Mouse (Mus musculus) liver, adult 2 months (tissue): Measurements from ENCODE around the gene Zfp941. TPM values are rescaled to one million over a fixed set of nuclear protein-coding genes. Genes with fewer than 3 reads are reported as not detected.
A peak's percentile ranks its signal among the peaks of the same experiment; 100 is the strongest.

Source experiments
- DNase-seq: peaks from one replicate; pipeline ENCODE4 v3.0.0-alpha.2; 2011; ENCODE audit warnings: low read depth, low spot score; ENCODE audit errors: extremely low read depth
- H3K27ac ChIP-seq: fragments of 200-500 bp; replicated peaks from 2 replicates; pipeline ENCODE4 v1.5.1; 2012; ENCODE audit warnings: low read depth, mild to moderate bottlenecking, control low read depth, inconsistent platforms, low read length; ENCODE audit not compliant: insufficient read depth
- H3K27me3 ChIP-seq: fragments of 200-500 bp; 2 replicates; pipeline ENCODE4 v1.6.1; 2012; ENCODE audit warnings: mild to moderate bottlenecking, moderate library complexity, low read length, inconsistent platforms; ENCODE audit not compliant: control insufficient read depth, insufficient read depth
- H3K36me3 ChIP-seq: fragments of 200-500 bp; 2 replicates; pipeline ENCODE4 v1.6.1; 2012; ENCODE audit warnings: low read length, inconsistent platforms; ENCODE audit not compliant: control insufficient read depth, insufficient read depth
- H3K4me1 ChIP-seq: fragments of 200-500 bp; 2 replicates; pipeline ENCODE4 v1.6.1; 2011; ENCODE audit warnings: low read length; ENCODE audit not compliant: control insufficient read depth, insufficient read depth
- H3K4me3 ChIP-seq: fragments of 200-500 bp; 2 replicates; pipeline ENCODE4 v1.5.1; 2011; ENCODE audit warnings: low read depth, mild to moderate bottlenecking, control low read depth, low read length, moderate library complexity; ENCODE audit not compliant: insufficient read depth
- H3K79me2 ChIP-seq: fragments of 200-500 bp; 2 replicates; pipeline ENCODE4 v1.6.1; 2012; ENCODE audit warnings: inconsistent platforms, mild to moderate bottlenecking, low read length, moderate library complexity; ENCODE audit not compliant: control insufficient read depth, insufficient read depth
- H3K9ac ChIP-seq: fragments of 200-500 bp; 2 replicates; pipeline ENCODE4 v1.6.1; 2012; ENCODE audit warnings: low read depth, mild to moderate bottlenecking, control low read depth, inconsistent platforms, low read length
- CTCF ChIP-seq: fragments of 200-500 bp; IDR thresholded peaks from 2 replicates; pipeline ENCODE4 v1.5.1; 2011; ENCODE audit warnings: low read depth, low read length, control low read depth
- POLR2A ChIP-seq: fragments of 200-500 bp; IDR thresholded peaks from 2 replicates; pipeline ENCODE4 v1.6.1; 2011; ENCODE audit warnings: low read length, control low read depth; ENCODE audit not compliant: insufficient read depth; ENCODE audit errors: extremely low read depth
- WGBS: fragments of 180-500 bp; shearing (Covaris S2); methylation state at CpG from one replicate; pipeline ENCODE4 v1.1.7; 2018; 5-methylcytosine and 5-hydroxymethylcytosine counted together
- polyA plus RNA-seq: library from polyadenylated mRNA; depleted of rRNA; stranded (reverse); fragments of >200 nt; gene quantifications from 2 replicates; pipeline ENCODE4 v1.2.3, GENCODE M21; 2012
- total RNA-seq: library from RNA; depleted of rRNA; stranded (reverse); fragments of >200 nt; gene quantifications from 2 replicates; pipeline ENCODE4 v1.2.3, GENCODE M21; 2014

Gene Zfp941
- total and polyA plus RNA-seq, 2 experiments: 0.34 to 1.0 TPM

DNA sequence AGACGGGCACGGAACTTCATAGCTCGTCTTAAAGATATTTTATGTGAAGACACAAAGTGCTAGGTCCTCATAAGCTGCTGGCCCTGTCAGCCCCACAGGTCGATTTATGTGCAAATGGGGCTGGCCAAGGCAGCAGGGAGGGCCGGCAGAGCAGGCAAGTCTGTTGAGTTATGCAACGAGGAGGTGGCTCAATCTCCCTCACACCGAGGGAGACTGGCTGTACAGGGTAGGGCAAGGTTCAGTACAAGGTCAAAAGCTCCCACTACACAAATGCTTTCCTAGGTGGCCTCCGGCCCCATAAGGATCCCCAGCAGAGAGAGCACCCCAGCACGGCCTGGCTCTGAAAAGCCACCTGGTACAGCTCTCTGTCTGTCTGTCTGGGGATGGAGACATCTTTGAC lies 31.4 kb upstream of the Zfp941 start:
- TF ChIP-seq POLR2A (0 out of 2 replicates have a peak, but pooled peaks have one; percentile 6), CTCF (no peak)
- H3K27me3 ChIP-seq: no peaks in the 10 kb centered on the region
- no peak overlapping the region for H3K4me3 ChIP-seq
- peak overlapping the region; percentile 57 for H3K9ac ChIP-seq
- peak; percentile 91 for DNase-seq
- peak overlapping the region; percentile 89 for H3K27ac ChIP-seq
- peaks cover 51% of the 10 kb centered on the region for H3K4me1 ChIP-seq
- peaks cover 30% of the 10 kb centered on the region for H3K79me2 ChIP-seq
- H3K36me3 ChIP-seq: peaks cover 8% of the 10 kb centered on the region; the same call in 1 of the 2 replicates
- WGBS: 31% methylated on average over 9 of the region's 9 CpGs

DNA sequence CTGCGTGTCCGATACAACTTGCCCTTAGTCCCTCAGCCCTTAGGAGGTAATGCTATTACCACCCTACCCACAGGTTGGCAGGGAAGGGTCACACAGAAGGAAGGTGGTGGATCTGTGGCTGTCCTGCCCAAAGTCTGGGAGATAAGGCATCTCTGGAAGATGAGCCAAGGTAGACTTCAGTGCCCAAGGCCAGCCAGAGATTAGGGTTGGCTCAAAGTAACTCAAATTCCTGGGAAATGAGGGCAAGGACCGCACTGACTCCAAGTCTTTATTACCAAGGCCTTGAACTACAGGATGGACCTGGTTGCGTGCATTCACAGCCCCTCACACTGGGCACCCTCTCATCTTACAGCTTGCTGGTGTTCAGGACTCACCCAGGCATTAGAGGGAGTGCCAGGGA lies 29.9 kb upstream of the Zfp941 start:
- Histone ChIP-seq H3K79me2 (peaks cover 26% of the 10 kb centered on the region), H3K36me3 (peaks cover 8% of the 10 kb centered on the region; the same call in 1 of the 2 replicates), H3K4me1 (peaks cover 48% of the 10 kb centered on the region), H3K27me3 (no peaks in the 10 kb centered on the region), H3K4me3 (no peak overlapping the region), H3K27ac (0 out of 2 replicates have a peak overlapping the region, but pooled peaks have one; percentile 10), H3K9ac (no peak overlapping the region)
- peak; percentile 60 for DNase-seq
- TF ChIP-seq POLR2A (no peak), CTCF (no peak)
- 75% methylated on average over 4 of the region's 4 CpGs for WGBS

DNA sequence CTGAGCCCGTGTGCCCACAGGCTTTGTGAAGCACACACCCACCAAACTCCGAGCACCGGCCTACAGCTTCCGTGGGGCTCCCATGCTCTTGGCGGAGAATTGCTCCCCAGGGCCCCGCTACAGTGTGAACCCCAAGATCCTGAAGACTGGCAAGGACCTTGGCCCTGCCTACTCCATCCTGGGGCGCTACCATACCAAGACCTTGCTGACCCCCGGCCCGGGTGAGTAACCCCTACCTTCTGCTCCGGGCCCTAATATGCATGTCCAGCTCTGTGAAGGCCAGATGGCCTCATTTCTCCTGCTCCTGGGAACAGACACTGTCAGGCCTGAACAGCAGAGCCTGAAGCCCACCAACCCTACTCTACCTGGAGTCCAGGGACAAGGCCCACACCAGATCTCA lies 26.6 kb upstream of the Zfp941 start:
- peaks cover 8% of the 10 kb centered on the region; the same call in 1 of the 2 replicates for H3K79me2 ChIP-seq
- no peak overlapping the region for H3K27ac ChIP-seq
- 97% methylated on average over 10 of the region's 10 CpGs for WGBS
- H3K4me3 ChIP-seq: no peak overlapping the region
- no peak for TF ChIP-seq POLR2A
- TF ChIP-seq CTCF: no peak
- no peak for DNase-seq
- peaks cover 31% of the 10 kb centered on the region for H3K4me1 ChIP-seq
- no peak overlapping the region for H3K9ac ChIP-seq
- H3K36me3 ChIP-seq: peaks cover 3% of the 10 kb centered on the region; the same call in 1 of the 2 replicates
- no peaks in the 10 kb centered on the region for H3K27me3 ChIP-seq

DNA sequence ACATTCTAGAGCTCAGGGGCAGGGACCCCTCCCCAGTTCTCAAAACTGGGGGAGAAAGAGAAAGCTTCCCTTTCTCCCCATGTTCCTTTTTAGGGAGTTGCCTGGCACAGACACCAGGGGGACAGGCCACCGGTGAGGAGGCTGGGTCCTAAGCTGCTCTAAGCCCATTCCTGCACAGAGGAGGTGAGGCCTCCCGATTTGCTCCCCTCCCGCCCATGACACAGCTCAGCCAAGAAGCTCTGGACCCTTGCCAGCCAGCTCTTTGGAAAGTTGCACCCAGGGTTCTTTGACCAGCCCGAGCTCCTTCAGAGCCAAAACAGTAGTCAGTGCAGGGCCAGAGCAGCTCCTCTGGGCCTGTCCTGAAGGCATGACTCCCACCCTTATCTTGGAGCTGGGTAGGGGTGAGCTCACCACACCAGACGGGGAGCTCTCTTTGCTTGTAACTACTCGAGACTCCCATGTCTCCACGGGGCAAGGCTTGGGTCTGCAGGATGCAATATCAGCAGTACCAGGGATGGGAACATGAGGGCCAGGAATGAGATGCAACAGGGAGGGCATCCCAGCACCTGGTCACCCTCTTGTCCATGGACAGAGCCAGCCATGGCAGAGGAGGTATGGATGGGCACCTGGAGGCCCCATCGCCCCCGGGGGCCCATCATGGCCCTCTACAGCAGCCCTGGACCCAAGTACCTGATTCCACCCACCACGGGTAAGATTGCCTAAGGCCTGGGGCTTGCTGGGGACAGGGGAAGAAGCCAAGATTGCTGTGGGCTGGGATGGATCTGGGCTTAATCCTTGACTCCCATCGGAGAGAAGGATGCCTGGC lies 26.0 kb upstream of the Zfp941 start, which contains the start of gene Odf3:
Odf3 (plus strand) TSS at position 51 of the 826 bp plus-strand sequence.
- Histone ChIP-seq H3K27ac (no peak within 1 kb of the TSS), H3K36me3 (peaks cover 3% of the 10 kb centered on the region; the same call in 1 of the 2 replicates), H3K27me3 (no peaks in the 10 kb centered on the region), H3K79me2 (peaks cover 6% of the 10 kb centered on the region; the same call in 1 of the 2 replicates), H3K4me3 (no peak within 1 kb of the TSS), H3K4me1 (peaks cover 28% of the 10 kb centered on the region), H3K9ac (no peak within 1 kb of the TSS)
- no peak for TF ChIP-seq POLR2A
- TF ChIP-seq CTCF: no peak
- DNase-seq: no peak
- WGBS: 56% methylated on average over 11 of the region's 11 CpGs

DNA sequence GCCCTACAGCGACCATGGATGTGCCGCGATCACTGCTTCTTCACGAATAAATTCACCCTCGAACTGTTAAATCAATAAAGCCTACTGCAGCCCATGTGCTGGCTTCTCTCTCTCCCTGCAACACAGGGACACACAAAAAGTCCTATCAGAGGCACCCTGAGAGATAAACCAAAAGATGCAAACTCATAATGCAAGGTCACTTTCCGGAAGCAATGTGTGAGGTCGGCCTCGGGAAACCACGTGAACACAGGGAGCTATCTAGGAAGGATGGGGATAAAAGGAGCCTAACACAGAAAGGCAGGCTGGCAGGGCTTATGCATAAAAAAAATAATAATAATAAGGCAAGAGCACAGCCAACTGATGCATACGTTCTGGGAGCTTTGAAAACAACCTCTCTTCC lies 24.7 kb upstream of the Zfp941 start:
- no peaks in the 10 kb centered on the region for H3K36me3 ChIP-seq
- H3K4me3 ChIP-seq: no peak overlapping the region
- no peaks in the 10 kb centered on the region for H3K27me3 ChIP-seq
- WGBS: 76% methylated on average over 10 of the region's 10 CpGs
- no peak overlapping the region for H3K9ac ChIP-seq
- DNase-seq: no peak
- H3K27ac ChIP-seq: no peak overlapping the region
- H3K79me2 ChIP-seq: no peaks in the 10 kb centered on the region
- no peak for TF ChIP-seq POLR2A
- TF ChIP-seq CTCF: no peak
- H3K4me1 ChIP-seq: peaks cover 16% of the 10 kb centered on the region

DNA sequence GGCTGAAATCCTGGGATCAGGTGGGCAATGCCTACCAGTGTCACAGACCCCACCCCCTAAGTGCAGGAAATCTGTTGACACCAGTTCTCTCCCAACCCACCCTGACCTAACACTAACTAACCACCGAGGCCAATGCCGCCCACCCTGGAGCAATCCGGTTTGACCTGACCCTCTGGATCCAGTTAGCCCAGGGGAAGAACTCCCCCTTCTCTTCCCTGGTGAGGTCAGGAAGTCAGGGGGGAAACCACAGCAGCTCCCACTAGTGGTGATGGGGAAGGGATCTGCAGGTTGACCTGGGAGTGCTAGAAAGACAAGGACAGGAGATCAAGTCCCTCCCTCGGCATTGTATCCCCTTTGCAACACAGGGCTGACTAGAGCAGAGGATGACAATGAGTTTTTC lies 23.7 kb upstream of the Zfp941 start:
- WGBS: 51% methylated on average over 4 of the region's 4 CpGs
- Histone ChIP-seq H3K4me3 (no peak overlapping the region), H3K36me3 (no peaks in the 10 kb centered on the region), H3K9ac (no peak overlapping the region), H3K27ac (no peak overlapping the region), H3K4me1 (peaks cover 7% of the 10 kb centered on the region), H3K27me3 (no peaks in the 10 kb centered on the region), H3K79me2 (no peaks in the 10 kb centered on the region)
- TF ChIP-seq POLR2A (no peak), CTCF (no peak)
- no peak for DNase-seq
